Mouse (Mus musculus): ENCODE results near the gene Ggt5. TPM values are rescaled to one million over a fixed set of nuclear protein-coding genes. Genes with fewer than 3 reads are reported as not detected.

Ggt5 gene
- polyA plus RNA-seq, 1 experiment, result not detected

DNA sequence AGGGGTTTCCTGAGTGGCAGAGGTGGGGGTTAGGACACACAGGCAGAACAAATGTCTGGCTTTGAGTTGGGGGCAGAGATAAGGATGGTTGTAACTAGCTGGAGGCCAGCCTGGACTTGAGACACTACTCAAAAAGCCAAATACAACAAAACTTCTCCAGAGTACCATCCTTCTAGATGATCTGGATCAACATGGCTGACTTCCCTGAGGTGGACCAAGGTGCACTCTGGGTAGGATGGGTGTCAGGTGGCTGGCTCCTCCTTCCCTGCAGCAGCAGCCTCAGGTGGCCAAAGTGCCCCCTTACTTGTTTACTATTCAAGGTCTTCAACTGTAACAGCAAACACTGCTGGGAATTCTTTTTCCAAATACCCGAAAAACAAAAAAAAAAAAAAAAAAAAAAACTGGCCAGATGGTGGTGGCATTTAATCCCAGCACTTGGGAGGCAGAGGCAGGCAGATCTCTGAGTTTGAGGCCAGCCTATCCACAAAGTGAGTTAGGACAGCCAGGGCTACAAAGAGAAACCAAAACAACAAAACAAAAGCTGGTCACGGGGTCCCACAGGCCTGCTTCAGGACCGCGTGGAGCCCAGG is 60.4 kb downstream of the Ggt5 start:
- TF ChIP-seq GATA1 (IDR thresholded peaks at IDR 0.05; ENCODE audit: low read length) (no peak), TAL1 (IDR thresholded peaks at IDR 0.05; ENCODE audit: low read length) (no peak)
- Histone ChIP-seq H3K36me3 (ENCODE audit: control insufficient read depth) (peaks cover 97% of the 10 kb centered on the region), H3K4me3 (replicated peaks) (no peak overlapping the region), H3K27me3 (ENCODE audit: control insufficient read depth) (no peaks in the 10 kb centered on the region), H3K4me1 (ENCODE audit: control insufficient read depth) (peaks cover under 1% of the 10 kb centered on the region), H3K9me3 (ENCODE audit: control insufficient read depth, low read length) (no peaks in the 10 kb centered on the region)

DNA sequence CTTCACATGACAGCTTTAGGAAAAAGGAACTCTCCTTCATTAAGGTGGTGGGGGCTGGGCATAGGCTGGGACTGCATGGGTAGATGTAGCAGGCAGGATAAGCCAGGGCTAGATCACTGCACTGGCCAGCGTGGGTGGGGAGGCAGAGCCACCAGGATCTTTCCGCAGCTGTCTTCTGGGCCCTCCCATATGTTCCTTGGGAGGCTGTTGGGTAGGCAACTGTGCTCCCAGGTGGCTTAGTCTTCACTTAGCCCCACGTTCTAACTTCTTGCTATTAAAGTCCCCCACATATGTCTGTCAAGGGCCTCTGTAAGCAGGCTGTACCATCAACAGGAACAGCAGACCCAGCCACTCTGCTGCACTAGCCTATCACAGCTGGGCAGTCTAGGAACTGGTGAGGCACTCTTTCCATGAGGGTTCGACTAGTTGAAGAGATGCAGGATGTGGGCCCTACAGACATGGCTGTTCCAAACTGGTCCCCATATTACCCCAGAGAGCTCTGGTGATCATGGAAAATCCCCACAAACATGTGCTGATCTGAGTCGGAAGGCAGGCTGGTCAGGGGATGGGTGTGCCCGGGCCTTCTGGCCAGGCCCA is 61.3 kb downstream of the Ggt5 start:
- Histone ChIP-seq H3K4me1 (ENCODE audit: control insufficient read depth) (no peaks in the 10 kb centered on the region), H3K36me3 (ENCODE audit: control insufficient read depth) (peaks cover 99% of the 10 kb centered on the region), H3K27me3 (ENCODE audit: control insufficient read depth) (no peaks in the 10 kb centered on the region), H3K9me3 (ENCODE audit: control insufficient read depth, low read length) (no peaks in the 10 kb centered on the region), H3K4me3 (replicated peaks) (no peak overlapping the region)
- TF ChIP-seq TAL1 (IDR thresholded peaks at IDR 0.05; ENCODE audit: low read length) (no peak), GATA1 (IDR thresholded peaks at IDR 0.05; ENCODE audit: low read length) (no peak)

DNA sequence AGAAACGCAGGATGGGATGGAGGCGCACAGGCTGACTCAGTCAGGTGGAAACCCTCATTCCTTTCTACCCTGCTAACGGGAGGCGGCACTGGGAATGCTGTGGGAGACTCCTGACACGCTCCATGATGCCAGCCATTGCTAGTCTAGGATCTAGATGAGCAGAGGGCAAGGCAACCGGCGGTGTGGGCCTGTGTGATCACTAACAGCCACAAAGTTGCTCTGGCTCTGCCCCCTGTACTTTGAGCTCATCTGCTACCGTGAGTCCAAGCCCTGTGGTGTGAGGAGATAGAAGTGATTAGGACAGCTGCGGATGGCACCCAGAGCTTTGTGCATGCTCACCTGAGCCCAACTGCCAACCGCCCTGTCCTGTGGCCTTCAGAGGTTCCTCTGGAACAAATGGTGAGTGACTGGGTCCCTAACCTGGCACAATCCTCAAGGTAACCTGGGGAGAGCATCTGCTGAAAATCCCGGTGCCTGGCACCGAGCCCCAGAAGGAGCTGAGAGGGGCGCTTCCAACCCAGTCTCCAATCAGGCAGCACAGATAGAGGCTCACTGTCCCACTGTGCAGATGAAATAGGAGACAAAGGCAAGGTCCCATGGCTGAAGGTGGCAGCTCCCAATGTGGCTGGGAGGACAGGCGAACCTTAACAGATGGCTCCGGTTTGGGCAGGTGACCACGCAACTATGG is 62.4 kb downstream of the Ggt5 start:
- TF ChIP-seq TAL1 (IDR thresholded peaks at IDR 0.05; ENCODE audit: low read length) (no peak), GATA1 (IDR thresholded peaks at IDR 0.05; ENCODE audit: low read length) (no peak)
- Histone ChIP-seq H3K9me3 (ENCODE audit: control insufficient read depth, low read length) (no peaks in the 10 kb centered on the region), H3K4me1 (ENCODE audit: control insufficient read depth) (no peaks in the 10 kb centered on the region), H3K27me3 (ENCODE audit: control insufficient read depth) (no peaks in the 10 kb centered on the region), H3K4me3 (replicated peaks) (no peak overlapping the region), H3K36me3 (ENCODE audit: control insufficient read depth) (peaks cover 99% of the 10 kb centered on the region)

DNA sequence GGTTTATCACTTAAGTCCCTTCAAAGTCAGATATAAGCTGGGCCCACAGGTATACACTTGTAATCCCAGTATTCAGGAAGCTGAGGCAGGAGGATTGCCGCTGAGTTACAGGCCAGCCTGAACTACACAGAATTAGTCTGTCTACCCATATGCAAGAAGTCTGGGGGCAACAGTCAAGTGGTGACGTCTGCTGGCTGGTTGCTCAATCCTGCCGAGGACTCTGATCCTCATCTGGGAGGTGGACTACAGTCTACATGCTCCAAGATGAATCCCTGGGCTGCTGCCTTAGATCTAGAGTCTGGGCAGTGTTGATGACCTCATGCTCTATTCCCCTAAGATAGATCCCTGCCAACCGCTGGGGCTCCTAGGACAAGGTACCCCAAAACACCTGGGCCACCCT is 64.9 kb downstream of the Ggt5 start:
- Histone ChIP-seq H3K27me3 (ENCODE audit: control insufficient read depth) (no peaks in the 10 kb centered on the region), H3K4me3 (replicated peaks) (no peak overlapping the region), H3K36me3 (ENCODE audit: control insufficient read depth) (peaks cover 99% of the 10 kb centered on the region), H3K4me1 (ENCODE audit: control insufficient read depth) (no peaks in the 10 kb centered on the region), H3K9me3 (ENCODE audit: control insufficient read depth, low read length) (no peaks in the 10 kb centered on the region)
- TF ChIP-seq GATA1 (IDR thresholded peaks at IDR 0.05; ENCODE audit: low read length) (no peak), TAL1 (IDR thresholded peaks at IDR 0.05; ENCODE audit: low read length) (no peak)

DNA sequence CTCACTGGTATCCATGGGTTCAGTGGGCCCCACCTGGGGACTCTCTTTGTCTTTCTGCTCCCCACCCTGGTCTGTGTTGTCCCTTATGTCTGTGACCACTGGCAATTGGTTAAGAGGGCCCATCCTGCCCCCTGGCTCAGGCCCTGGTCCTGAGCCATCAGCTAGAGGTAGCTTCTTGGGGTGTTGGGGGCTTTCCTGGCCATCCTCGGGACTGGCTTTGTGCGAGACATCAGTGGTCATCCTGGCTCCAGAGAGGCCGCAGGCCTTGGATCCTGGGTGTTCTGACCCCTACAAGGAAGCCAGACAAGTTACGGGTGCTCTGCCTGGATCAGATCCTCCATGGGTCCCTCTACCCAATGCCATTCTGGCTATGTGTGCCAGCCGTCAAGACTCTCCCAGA is 68.0 kb downstream of the Ggt5 start:
- Histone ChIP-seq H3K36me3 (ENCODE audit: control insufficient read depth) (peaks cover 100% of the 10 kb centered on the region), H3K27me3 (ENCODE audit: control insufficient read depth) (no peaks in the 10 kb centered on the region), H3K4me3 (replicated peaks) (no peak overlapping the region), H3K9me3 (ENCODE audit: control insufficient read depth, low read length) (no peaks in the 10 kb centered on the region), H3K4me1 (ENCODE audit: control insufficient read depth) (no peaks in the 10 kb centered on the region)
- TF ChIP-seq GATA1 (IDR thresholded peaks at IDR 0.05; ENCODE audit: low read length) (no peak), TAL1 (IDR thresholded peaks at IDR 0.05; ENCODE audit: low read length) (no peak)

DNA sequence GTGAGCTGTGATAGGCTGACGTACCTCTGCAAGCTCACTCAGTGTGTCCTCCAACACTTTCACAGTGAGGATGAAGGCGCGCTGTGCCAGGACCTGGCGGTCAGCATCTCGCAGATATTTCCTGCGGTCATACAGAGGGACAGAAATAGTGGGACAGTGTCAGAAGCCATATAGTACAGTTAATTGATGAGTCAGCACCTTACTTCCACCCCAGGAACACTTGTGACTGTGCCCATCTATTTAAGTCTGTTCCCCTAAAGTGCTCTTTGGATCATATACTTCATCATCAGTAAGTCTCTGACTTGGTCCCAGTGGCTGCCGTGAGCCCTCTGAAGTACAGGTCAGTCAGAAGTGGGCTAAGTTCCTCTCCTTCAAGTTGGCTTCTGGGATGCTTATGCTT is 68.6 kb downstream of the Ggt5 start:
- Histone ChIP-seq H3K27me3 (ENCODE audit: control insufficient read depth) (no peaks in the 10 kb centered on the region), H3K4me1 (ENCODE audit: control insufficient read depth) (no peaks in the 10 kb centered on the region), H3K4me3 (replicated peaks) (no peak overlapping the region), H3K36me3 (ENCODE audit: control insufficient read depth) (peaks cover 100% of the 10 kb centered on the region), H3K9me3 (ENCODE audit: control insufficient read depth, low read length) (no peaks in the 10 kb centered on the region)
- TF ChIP-seq TAL1 (IDR thresholded peaks at IDR 0.05; ENCODE audit: low read length) (no peak), GATA1 (IDR thresholded peaks at IDR 0.05; ENCODE audit: low read length) (no peak)

DNA sequence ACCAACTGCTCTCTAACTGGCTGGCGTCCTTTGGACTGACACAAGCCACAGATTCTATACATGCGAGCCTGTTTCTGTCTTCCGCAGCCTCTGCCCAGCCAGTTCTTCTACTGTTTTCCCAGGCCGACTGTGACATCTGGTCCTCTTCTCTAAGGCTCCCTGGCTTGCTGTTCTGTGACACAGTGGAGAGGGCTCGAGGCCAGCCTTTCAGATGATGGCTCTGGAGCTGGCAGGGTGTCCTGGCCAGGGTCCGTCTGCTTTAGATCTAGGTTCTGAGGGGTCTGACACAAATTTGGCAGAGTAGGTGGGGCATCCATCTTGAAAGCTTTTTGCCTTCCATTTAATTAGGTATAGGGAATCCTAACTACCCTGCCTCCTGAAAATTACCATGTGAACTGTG is 72.2 kb downstream of the Ggt5 start:
- Histone ChIP-seq H3K9me3 (ENCODE audit: control insufficient read depth, low read length) (no peaks in the 10 kb centered on the region), H3K4me3 (replicated peaks) (no peak overlapping the region), H3K27me3 (ENCODE audit: control insufficient read depth) (peaks cover under 1% of the 10 kb centered on the region; the same call in 1 of the 2 replicates), H3K4me1 (ENCODE audit: control insufficient read depth) (peaks cover 3% of the 10 kb centered on the region), H3K36me3 (ENCODE audit: control insufficient read depth) (peaks cover 94% of the 10 kb centered on the region)
- TF ChIP-seq TAL1 (IDR thresholded peaks at IDR 0.05; ENCODE audit: low read length) (no peak), GATA1 (IDR thresholded peaks at IDR 0.05; ENCODE audit: low read length) (no peak)

DNA sequence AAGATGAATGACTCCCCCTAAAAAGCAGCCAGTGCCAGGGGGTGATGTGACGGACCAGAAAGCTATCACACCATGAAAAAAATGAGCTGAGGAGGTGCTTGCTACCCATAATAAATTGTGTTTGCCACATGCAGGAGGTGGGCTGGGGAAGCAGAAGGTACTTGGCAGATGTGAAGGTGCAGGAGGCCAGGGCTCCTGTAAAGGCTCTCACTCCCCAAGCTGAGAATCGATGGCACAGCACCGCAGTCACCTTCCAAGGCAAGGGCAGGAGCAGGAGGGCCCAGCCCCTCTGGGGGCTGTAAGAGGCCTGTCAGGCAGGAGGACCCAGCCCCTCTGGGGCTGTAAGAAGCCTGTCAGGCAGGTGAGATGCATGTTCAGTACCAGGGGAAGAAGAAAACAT is 72.7 kb downstream of the Ggt5 start:
- Histone ChIP-seq H3K4me1 (ENCODE audit: control insufficient read depth) (peaks cover 8% of the 10 kb centered on the region), H3K36me3 (ENCODE audit: control insufficient read depth) (peaks cover 92% of the 10 kb centered on the region), H3K27me3 (ENCODE audit: control insufficient read depth) (peaks cover 5% of the 10 kb centered on the region), H3K9me3 (ENCODE audit: control insufficient read depth, low read length) (no peaks in the 10 kb centered on the region), H3K4me3 (replicated peaks) (no peak overlapping the region)
- TF ChIP-seq GATA1 (IDR thresholded peaks at IDR 0.05; ENCODE audit: low read length) (no peak), TAL1 (IDR thresholded peaks at IDR 0.05; ENCODE audit: low read length) (no peak)

DNA sequence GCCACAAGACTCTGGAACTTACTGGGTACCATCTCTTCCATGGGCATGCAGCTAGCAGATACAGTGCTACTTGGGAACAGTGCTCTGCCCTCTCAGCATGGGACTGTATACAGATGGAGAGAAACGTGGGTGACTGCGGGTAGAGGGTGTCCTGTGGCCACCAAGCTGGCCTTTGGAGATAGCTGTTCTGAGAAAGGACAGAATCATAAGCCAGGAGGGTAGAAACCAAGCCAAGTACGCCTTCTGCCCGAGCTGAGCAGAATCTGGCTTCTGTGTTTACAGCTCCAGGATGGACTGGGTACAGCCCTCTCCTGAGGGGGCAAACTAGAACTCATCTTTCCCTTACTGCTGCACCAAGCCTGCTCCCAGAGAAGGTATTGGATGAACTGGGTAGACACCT is 73.4 kb downstream of the Ggt5 start:
- H3K27me3 ChIP-seq (ENCODE audit: control insufficient read depth), result peaks cover 12% of the 10 kb centered on the region
- no peaks in the 10 kb centered on the region for H3K9me3 ChIP-seq (ENCODE audit: control insufficient read depth, low read length)
- H3K36me3 ChIP-seq (ENCODE audit: control insufficient read depth), result peaks cover 85% of the 10 kb centered on the region
- H3K4me3 ChIP-seq (replicated peaks), result no peak overlapping the region
- TF ChIP-seq TAL1 (IDR thresholded peaks at IDR 0.05; ENCODE audit: low read length), result no peak
- no peak for TF ChIP-seq GATA1 (IDR thresholded peaks at IDR 0.05; ENCODE audit: low read length)
- H3K4me1 ChIP-seq (ENCODE audit: control insufficient read depth), result peaks cover 15% of the 10 kb centered on the region

Data from erythroblast, embryonic 14.5 days (primary cell).